Mouse (Mus musculus) bone marrow macrophage, adult 2 months (primary cell): ENCODE results near the gene Dock2.

Experiments
- CTCF ChIP-seq: IDR thresholded peaks from 2 replicates; pipeline ENCODE4 v1.5.1; 2012; ENCODE audit warnings: low read depth, mild to moderate bottlenecking, low read length, moderate library complexity
- POLR2A ChIP-seq: IDR thresholded peaks from 2 replicates; pipeline ENCODE4 v1.6.1; 2012; ENCODE audit warnings: mild to moderate bottlenecking, low read depth, low read length, borderline replicate concordance

DNA sequence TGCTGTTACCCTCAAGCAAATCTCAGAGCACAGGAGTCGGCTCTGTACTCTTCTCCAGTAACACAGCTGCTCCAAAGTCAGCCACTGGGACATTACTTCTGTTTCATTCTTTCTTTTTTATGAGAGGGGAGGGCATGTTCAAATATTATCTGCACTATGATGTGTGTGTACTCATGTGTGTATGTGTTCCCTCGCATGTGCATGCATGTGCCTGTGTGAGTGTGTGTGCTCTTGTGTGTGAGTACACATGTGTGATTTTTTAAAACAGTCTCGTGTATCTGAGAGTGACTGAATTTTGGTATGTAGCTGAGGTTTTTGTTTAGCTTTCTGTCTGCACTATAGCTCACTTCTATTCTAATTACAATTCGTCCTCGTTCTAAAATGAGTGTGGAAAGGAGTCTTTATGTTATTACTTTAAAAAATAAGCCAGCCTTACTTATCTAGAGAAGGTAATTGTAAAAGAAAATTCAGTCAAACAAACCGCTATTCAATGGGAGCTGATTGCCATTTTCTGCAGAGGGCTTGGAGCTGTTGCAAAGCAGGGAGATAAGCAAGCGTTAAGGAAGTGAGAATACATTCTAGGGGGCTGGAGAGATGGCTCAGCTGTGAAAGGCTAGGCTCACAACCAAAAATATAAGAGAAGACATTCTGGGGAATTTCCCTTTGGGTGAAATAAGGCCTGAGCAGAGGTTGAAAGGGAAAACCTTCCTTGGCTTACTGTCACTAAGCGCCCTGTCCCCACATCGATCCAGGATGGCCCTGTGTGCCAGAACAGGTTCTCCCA lies 589.3 kb downstream of the Dock2 start:
- no peak for TF ChIP-seq POLR2A
- no peak for TF ChIP-seq CTCF
